Mouse (Mus musculus) stomach, postnatal 0 days (tissue): ENCODE measurements at regions not wholly inside any gene's neighbourhood (a gene's known extent, or its start where the extent isn't known, plus 50 kb on each side); places are given as distances from the start of the nearest gene placed in this dataset.

Experiments
- CTCF ChIP-seq: IDR thresholded peaks from 2 replicates; pipeline ENCODE4 v1.5.1; 2016; ENCODE audit warnings: antibody characterized with exemption, low read depth, mild to moderate bottlenecking, moderate library complexity
- EP300 ChIP-seq: optimal IDR thresholded peaks from 2 replicates; pipeline ENCODE3; 2016; ENCODE audit warnings: antibody characterized with exemption

- TF ChIP-seq EP300 (no peak), CTCF (no peak)
Observed at GRCm38 (mm10) chr16:31598989-31599421, 64.2 kb upstream of the Dlg1 start.
